Mouse (Mus musculus): ENCODE measurements around the gene Ikzf1.

Gene Ikzf1

DNA sequence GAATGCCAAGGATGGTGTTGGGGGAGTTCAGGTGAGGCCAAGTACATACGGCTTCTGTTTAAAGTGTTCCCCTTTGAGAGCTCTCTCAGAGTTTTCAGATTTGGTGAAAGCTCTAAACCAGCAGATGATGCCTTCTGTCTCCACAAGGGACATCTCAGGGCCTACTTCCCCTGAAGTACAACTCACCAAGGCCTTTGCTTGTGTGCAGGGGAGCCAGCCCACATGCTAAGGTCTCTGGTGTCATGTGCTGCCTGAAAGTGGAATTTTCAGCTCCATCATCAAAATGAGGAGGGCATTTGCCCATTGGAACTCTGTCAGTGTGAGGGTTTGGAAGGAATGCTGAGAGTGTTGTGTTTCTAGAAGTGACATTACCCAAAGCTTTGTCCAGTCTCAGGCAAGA lies 80.6 kb downstream of the Ikzf1 start:
- no peak for DNase-seq (ENCODE audit: low spot score in 2 of 2)

DNA sequence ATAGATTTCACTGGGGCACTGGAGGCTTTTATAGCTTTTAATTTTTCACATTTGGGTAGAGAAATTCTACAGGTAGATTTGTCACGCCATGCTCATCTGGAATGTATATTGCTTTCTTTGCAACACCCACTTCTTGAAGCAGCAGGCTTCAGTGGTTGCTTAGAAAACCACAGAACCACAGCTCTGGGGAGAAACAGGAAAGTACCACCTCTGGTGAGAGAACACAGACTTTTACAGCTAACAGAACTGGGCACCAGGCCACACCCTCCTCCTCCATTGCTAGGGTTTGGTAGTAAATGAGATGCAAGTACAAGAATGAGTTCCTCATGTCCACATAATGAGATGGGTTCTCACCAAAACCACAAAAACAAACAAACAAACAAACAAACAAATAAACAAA lies 81.3 kb downstream of the Ikzf1 start:
- DNase-seq (ENCODE audit: low spot score in 2 of 2) = no peak

DNA sequence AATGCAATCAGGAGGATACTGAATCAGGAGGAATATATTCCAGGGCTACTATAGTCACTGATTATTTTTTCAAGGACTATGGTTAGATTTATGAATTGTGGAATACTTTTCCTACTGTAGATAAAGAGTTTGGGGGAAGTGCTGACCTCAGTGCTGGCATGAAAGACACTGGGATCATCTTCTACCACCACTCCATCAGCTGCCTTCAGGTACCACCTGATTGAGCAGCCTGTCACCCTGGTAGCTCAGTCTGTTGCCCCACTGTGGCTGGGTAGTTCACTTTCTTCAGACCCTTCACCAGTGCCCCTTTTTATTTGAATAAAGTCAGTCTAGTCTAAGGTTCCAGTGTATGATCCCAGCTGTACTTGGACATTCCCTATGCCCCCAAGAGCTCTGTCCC lies 81.9 kb downstream of the Ikzf1 start:
- DNase-seq (ENCODE audit: low spot score in 2 of 2) = no peak

- no peak for DNase-seq (ENCODE audit: low spot score in 2 of 2)
These were observed 83.3 kb downstream of the Ikzf1 start for GRCm38 (mm10) chr11:11768057-11768456.

DNA sequence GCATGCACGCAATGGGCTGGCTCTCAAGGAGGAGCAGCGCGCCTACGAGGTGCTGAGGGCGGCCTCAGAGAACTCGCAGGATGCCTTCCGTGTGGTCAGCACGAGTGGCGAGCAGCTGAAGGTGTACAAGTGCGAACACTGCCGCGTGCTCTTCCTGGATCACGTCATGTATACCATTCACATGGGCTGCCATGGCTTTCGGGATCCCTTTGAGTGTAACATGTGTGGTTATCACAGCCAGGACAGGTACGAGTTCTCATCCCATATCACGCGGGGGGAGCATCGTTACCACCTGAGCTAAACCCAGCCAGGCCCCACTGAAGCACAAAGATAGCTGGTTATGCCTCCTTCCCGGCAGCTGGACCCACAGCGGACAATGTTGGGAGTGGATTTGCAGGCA lies 84.5 kb downstream of the Ikzf1 start:
- DNase-seq (ENCODE audit: low spot score in 2 of 2) = no peak

- no peak for DNase-seq (ENCODE audit: low spot score in 2 of 2)
These were observed 85.9 kb downstream of the Ikzf1 start for GRCm38 (mm10) chr11:11770691-11771090.

DNA sequence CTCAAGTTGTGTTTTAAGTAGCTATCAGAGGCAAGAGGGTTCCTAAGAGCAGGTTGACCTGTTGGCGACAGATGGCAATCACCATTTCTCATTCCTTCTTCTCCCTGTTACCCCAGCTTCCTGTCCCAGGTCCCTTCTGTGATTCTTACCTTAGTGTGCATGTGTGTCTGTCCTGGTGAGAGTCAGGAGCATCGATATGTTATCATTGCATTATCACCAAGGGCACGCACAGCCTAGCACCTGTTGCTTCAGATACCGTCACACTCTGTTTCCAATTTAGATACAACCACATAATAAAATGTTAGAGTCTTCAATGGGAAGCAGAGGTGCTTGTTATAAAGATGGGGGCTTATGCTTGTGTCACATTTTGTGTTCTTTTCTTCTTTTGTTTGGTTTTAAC lies 87.4 kb downstream of the Ikzf1 start:
- no peak for DNase-seq (ENCODE audit: low spot score in 2 of 2)

DNA sequence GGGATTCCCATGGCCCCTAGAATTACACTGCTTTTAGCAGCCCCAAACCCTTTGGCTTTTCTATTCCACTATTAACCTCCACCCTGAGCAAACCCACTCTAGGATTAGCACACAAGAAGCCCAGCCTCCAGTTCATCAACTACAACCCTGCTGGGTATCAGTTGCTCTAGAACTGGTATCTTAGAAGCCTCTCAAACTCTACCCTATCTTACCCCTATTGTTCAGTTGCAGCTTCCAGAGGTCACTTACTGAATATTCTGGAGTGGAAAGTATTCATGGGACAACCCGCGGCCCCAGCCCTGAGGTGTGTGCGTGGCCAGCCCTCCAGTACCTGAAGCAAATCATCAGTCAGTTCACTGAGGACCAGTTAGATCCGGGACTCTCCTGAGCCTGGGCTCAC lies 89.6 kb downstream of the Ikzf1 start:
- no peak for DNase-seq (ENCODE audit: low spot score in 2 of 2)

DNA sequence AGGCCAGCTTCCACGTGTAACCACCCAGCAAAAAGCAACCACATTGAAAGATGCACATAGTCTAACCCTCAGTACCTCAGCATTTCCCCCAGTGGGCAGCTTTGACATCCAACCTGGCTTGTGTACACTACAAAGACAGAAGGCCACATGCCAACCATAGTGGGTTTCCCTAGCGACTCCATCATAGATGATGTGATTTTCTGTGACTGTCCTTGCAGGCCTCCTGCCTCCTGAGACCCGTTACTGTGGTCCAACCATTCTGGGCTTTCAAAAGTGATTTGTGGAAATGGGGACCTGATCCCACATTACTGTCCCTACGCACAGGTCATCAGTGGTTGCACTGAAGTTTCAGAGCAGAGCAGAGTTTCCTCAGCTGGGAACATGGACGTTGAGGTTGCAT lies 90.1 kb downstream of the Ikzf1 start:
- no peak for DNase-seq (ENCODE audit: low spot score in 2 of 2)

DNA sequence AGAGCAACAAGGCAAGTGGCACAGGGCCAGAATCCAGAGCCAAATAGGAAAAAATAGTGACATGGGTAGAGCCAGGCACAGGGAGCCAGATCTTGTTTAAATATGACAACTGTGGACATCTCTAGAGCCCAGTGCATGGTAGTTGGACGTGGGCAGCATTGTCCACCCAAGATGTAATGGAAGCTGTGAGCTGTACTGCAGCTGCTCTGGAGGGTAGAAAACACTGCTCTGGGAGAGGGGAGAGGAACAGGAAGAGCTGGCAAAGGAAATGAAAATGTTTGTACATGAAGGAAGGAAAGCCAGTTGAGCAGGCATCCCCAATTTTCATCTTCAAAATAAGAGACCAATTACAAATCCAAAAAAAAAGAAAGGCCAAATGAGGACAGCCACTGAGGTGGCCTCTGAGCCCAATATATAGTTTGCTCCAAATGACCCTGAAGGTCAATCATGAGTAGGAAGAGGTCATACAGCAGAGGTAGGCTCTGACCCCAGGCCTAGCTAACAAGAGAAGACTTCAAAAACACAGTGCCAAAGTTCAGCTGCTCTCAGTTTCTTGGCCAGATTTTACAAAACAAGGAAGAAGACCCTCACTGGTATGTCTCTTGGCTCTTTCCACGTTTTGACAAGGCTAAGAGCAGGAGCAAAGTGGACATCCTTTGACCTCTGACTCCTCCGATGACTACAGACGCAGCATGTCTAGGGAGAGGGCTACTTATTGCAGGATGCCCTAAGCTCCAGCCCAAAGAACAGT lies 91.4 kb downstream of the Ikzf1 start:
- DNase-seq (ENCODE audit: low spot score in 2 of 2) = no peak

DNA sequence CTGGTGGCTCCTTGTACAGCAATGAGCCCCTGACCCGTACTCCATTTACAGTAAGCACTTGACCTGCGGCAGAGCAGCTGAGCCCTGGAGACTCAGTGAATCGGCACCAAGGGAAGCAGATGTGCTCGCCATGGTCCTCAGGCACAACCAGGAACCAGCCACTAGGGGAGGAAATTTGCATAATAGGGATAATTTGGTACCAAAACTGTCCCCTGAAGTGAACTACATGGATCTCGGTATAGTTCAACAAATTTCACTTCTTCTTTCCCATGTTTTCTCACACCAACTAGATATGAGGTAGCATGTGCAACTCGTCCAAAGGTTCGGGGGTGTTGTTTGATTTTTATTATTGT lies 92.0 kb downstream of the Ikzf1 start:
- DNase-seq (ENCODE audit: low spot score in 2 of 2) = no peak

DNA sequence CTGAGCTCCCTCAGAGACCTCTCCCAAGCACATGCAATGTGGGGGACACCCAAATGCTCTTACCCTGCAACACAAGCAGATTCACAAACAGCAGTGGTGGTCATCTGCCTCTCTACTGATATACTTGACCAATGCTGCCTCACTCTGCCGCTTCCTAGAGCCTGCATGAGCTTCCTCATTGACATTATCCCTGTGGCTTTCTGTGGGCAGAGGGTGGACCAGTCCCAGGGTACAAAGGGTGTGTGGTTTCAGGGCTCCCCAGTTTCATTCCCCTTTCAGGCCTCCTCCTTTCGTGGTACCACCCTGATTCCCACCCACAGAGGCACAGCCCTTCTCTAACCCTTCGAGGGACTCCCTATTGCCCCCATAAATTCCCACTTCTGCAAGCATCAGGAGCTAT lies 92.4 kb downstream of the Ikzf1 start:
- DNase-seq (ENCODE audit: low spot score in 2 of 2) = no peak

GRCm38 (mm10) chr11:11777796-11778195 lies 93.0 kb downstream of the Ikzf1 start:
- no peak for DNase-seq (ENCODE audit: low spot score in 2 of 2)

GRCm38 (mm10) chr11:11778345-11778744 lies 93.5 kb downstream of the Ikzf1 start:
- DNase-seq (ENCODE audit: low spot score in 2 of 2) = no peak

- no peak for DNase-seq (ENCODE audit: low spot score in 2 of 2)
These were observed 96.9 kb downstream of the Ikzf1 start for GRCm38 (mm10) chr11:11781728-11782127.

GRCm38 (mm10) chr11:11785457-11785856 lies 100.7 kb downstream of the Ikzf1 start:
- DNase-seq (ENCODE audit: low spot score in 2 of 2) = no peak

GRCm38 (mm10) chr11:11788521-11788974 lies 103.7 kb downstream of the Ikzf1 start:
- peak; percentile 63 to 77 for DNase-seq (ENCODE audit: low spot score in 2 of 2)

DNA sequence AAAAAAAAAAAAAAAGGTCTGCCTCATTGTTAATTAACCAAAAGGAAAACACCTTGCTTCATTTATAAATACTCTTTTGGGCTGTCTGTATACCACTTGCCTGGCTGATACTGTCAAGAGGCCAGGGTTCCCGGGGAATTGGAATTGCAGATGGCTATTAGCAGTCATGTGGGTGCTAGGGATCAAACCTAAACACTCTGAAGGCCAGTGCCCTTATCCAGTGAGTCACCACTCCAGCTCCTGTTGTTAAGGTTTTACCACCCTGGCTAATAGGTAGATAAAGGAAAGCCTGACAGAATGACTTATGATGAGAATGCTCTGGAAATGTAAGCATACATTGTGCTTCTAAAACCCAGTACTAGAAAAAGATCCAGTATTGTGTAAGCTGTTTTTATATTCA lies 109.8 kb downstream of the Ikzf1 start:
- DNase-seq (ENCODE audit: low spot score in 2 of 2) = no peak

DNA sequence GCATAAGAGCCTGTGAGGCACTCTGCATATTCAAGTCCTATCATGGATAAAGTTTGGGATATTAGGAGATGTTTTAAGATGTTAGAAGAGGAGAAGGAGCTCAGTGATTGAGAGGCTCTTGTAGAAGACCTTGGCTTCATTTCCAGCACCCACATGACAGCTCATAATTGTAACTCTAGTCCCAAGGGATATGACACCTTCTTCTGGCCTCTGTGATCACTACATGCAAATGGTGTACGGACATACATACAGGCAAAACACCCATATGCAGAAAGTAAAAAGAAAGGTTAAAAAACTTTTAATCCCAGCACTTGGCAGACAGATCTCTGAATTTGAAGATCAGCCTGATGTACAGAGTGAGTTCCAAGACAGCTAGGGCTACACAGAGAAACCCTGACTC lies 113.9 kb downstream of the Ikzf1 start:
- DNase-seq (ENCODE audit: low spot score in 2 of 2) = no peak

DNA sequence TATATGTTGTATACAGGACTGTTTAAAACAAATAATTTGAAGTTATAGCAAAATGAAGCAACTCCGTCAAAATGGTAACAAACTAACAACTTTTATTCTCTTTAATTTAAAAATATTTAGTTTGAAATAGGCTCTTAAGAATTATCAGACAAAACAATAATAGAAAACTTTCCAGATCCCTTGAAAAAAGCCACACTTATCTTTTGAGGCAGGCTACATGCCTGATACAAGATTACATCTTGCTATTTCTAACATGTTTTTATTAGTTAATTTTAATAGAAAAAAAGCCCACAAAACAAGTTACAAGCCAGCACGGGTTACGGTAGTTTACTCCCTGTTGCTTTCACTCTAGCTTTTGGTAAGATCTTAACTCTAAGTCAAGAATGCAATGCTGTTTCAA lies 115.5 kb downstream of the Ikzf1 start:
- DNase-seq (ENCODE audit: low spot score in 2 of 2) = no peak

DNA sequence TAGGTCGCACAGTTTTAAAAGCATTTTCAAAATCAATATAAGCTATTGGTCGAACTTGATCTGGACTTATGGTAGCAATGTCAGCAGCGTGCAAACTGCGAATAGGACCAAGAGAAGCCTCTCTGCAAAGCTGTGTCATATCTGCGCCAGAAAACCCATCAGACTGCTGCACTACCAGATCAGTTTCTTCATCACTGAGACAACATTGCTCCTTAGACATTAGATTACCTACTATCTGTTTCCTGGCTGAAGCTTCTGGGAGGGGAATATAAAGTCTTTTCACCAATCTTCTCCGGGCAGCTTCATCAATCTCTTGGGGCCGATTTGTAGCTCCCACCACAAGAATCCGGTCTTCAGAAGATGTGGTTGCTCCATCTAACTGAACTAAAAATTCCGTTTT lies 116.3 kb downstream of the Ikzf1 start:
- no peak for DNase-seq (ENCODE audit: low spot score in 2 of 2)

GRCm38 (mm10) chr11:11804421-11804820 lies 119.6 kb downstream of the Ikzf1 start:
- DNase-seq (ENCODE audit: low spot score in 2 of 2) = no peak

GRCm38 (mm10) chr11:11805951-11806350 lies 121.1 kb downstream of the Ikzf1 start:
- no peak for DNase-seq (ENCODE audit: low spot score in 2 of 2)
